Mouse (Mus musculus) T-helper 2 cell (primary cell): ENCODE measurements around the gene Igfbp6.

Source experiments
- in situ Hi-C: fragments of 300-600 bp; cut with MboI, MseI; formaldehyde crosslinking; loops from one replicate; pipeline ENCODE4 v1.15.1; 2025; ENCODE audit warnings: high pct_unique_total_duplicates

The Igfbp6 gene

DNA sequence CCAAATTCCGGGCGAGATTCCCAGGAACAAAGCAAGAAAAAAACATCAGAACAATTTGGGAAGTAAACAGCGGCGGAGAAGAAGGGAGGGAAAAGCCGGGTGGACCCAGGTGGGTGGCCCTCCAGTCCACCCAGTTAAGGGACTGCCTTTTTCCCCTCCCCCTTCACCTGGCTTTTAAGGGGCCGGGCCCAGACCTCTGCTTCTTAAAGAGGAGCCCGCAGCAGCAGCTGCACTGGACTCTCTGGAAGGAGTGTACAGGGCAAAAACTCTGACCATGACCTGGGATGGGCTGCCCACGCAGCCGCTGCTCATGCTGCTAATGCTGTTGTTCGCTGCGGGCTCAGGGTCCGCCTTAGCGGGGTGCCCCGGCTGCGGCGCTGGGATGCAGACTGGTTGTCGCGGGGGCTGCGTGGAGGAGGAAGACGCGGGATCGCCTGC, at the start of gene Igfbp6:
Igfbp6 (plus strand) TSS at position 89 of the 438 bp plus-strand sequence.
- in situ Hi-C loops, result loop anchor here (25.0 kb wide), 1 partner anchor 1382 kb away; the partner anchor contains the start of gene Slc4a8

DNA sequence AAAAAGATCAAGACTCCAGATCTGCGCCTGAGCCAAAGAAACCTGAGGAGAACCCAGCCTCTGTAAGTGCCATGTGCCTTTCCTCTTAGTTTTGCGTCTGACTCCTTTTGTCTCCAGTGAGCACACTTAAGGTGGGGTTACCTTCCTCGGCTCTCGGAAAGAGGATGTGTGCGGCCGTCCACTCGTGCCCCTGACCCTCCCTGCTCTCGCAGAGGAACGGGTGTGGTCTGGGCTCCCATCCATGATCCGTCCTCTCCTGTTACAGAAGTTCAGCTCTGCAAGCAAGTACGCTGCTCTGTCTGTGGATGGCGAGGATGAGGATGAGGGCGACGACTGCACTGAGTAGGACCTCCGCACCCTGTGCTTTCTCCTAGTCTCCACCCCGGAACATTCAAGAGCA, 49.2 kb upstream of the Igfbp6 start:
- in situ Hi-C loops, result loop anchor here (10.0 to 25.0 kb wide), 2 partner anchors 220 to 1117 kb away; no protein-coding TSS in a partner anchor

DNA sequence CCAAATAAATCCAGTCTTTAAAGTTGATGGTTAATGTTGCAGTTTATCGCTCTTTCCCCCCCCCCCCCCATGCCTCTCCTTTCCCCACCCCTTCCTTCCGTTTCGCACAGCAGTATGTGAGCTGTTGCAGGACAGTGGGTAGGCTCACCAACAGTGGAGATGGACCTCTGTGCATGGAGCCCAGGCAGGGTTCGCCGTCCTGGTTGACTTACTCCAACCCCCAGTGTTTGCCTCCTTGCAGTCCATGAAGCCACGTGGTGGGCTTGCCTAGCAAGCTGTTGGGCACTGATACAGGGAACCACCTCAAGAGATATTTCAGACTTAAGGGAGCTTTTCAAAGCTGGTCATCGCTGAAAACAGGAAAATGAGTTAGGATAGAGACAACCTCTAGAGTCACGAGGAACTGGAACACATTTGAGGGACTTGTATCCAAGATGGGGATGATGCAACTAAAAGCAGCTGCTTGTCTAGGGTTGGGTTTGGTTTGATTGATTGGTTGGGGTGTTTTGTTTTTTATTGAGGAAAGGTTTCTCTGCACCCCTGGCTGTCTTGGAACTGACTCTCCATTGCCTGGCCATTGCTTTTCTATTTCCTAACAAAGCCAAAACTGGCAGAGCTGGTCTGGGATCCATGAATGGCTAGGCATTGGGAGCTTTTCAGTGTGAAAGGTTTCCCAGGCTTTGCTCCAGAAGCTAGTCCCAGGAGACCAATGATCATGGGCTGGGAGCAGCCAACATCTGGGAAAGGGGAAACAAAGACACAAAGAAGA, 46.8 kb upstream of the Igfbp6 start:
- in situ Hi-C loops, result loop anchor here (10.0 to 25.0 kb wide), 2 partner anchors 217 to 1115 kb away; no protein-coding TSS in a partner anchor

DNA sequence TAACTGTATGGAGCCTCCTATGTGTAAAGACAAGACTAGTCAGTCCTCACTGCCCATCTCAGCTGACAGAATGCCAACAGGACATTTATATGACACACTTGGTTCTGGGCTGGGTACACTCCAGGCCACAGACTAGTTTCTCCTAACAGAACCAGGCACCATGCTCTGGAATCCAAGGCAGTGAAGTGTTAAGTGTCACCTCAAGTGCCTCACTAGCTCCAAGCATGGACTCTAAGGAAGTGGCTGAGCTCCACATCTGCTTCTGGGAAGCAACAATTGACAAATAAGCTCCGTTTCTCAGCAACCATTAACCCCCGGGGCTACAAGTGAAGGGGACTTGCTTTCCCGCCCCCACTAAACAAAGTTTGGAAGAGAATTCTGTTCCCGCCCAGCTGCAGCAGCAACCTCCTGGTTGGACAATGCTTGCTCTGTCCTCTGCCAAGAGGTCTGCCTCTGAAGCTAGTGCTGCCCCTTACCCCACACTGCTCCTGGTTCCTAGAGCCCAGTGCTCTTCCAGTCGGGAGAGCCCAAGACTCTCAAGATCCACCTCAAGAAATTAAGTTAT, 46.1 kb upstream of the Igfbp6 start:
- in situ Hi-C loops, result loop anchor here (10.0 to 25.0 kb wide), 2 partner anchors 217 to 1114 kb away; no protein-coding TSS in a partner anchor

DNA sequence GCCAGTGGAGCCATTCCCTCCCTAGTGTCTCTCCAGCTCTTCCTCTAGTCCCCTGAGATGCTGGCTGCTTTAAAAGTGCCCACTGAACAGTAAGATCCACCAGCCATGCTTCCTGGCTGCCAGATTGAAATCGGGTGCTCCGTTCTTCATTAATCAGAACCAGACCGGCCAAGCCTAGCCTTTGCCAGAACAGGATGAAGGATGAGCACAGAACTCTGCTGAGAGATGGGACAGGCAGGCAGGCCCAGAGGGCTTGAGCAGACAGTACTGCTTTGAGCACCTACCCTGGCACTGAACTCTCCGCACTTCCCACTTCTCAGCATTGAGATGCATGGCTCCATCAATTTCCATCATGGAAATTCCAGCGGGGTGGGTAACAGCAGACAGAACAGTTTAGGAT, 44.9 kb upstream of the Igfbp6 start:
- in situ Hi-C loops, result loop anchor here (10.0 to 25.0 kb wide), 2 partner anchors 216 to 1113 kb away; no protein-coding TSS in a partner anchor

DNA sequence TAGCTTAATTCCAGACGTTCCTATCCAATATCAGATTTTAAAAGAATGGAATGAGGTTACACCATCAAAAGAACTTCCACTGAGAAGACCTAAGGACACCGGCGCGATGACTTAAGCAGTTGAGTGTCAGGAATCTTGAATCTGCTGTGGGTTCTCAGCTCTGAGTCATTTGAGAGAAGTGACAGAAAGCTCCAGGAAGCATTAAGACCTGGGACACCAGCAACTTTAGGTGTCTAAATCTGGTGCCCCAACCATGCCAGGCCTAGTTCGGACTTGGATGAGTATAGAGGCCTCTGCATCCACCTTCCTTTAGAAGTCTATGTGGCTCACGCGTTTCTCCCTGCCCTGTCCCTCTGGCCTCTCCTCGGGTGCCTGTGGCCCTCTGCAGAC, 44.4 kb upstream of the Igfbp6 start:
- in situ Hi-C loops, result loop anchor here (10.0 to 25.0 kb wide), 3 partner anchors 125 to 1113 kb away; no protein-coding TSS in a partner anchor

DNA sequence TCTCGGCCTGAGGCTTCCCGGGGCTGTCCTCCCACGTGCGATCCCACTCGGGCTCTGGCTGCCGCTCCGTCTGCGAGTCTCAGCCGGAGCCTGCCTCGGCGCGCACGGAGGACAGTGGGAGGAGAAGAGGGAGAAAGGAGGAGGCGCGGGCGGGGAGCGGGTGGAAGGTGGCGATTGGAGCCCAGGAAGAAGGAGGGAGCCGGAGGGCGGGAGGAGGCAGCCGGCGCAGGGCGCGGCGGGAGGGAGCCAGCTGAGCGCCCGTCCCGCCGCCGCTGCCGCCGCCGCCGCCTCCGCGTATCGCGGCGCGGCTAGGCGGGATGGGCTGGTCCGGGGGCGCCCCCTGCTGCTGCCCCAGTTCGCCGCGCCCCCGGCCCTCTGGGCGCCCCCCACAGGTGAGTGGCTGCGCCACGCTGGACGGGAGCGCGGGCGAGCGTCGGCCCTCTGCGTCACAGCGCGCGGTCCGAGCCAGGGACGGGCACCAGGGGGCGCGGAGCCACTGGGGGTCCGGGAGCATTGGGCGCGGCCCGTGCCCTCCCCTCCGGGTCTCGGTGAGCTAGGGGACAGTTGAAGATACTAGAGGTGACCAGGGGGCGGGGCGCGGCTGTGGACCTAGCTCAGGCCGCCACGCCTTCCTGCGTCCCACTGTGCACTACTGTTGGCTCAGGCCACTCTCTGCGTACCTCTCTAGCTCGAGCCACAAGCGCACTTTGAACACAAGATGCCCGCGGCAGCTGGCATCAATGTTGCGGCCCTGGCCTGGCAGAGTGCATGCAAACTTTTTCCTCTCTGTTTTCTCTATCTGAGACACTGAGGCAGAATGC, 43.8 kb upstream of the Igfbp6 start, which contains the start of gene Tns2:
Tns2 (plus strand) TSS at position 253 of the 821 bp plus-strand sequence.
- in situ Hi-C loops, result loop anchor here (10.0 kb wide), 1 partner anchor 124 kb away; no protein-coding TSS in a partner anchor

DNA sequence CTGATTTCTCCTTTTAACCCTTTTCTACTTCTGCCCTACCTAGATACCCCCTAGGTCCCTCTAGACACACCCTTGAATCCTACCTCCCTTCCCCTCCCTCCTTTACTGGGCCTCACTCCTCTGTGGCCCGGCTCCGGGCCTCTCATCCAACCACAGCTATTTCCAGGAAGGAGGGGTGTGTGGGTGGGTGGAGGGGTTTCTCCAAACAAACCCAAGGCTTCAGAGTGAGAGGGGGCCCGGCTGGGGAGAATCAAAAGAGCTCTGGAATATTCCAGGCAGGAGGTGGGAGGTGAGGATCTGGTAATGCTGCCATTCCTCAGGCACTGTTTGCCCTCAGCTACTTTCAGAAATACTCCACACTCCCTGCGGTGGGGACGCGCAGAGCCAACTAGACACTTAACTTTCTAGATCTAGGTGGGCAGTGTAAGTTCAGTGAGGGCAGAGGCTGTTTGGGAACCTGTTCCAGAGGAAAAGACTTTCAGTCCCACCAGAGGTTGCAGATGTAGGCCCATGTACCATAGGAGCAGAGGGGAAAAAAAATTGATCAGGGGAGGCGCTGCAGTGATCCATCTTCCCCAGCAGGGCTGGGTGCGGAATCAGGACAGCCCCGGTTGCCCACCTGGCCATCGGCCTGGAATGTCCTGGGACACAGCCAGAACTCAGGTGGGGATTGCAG, 43.0 kb upstream of the Igfbp6 start:
- in situ Hi-C loops, result loop anchor here (10.0 kb wide), 1 partner anchor 124 kb away; no protein-coding TSS in a partner anchor

DNA sequence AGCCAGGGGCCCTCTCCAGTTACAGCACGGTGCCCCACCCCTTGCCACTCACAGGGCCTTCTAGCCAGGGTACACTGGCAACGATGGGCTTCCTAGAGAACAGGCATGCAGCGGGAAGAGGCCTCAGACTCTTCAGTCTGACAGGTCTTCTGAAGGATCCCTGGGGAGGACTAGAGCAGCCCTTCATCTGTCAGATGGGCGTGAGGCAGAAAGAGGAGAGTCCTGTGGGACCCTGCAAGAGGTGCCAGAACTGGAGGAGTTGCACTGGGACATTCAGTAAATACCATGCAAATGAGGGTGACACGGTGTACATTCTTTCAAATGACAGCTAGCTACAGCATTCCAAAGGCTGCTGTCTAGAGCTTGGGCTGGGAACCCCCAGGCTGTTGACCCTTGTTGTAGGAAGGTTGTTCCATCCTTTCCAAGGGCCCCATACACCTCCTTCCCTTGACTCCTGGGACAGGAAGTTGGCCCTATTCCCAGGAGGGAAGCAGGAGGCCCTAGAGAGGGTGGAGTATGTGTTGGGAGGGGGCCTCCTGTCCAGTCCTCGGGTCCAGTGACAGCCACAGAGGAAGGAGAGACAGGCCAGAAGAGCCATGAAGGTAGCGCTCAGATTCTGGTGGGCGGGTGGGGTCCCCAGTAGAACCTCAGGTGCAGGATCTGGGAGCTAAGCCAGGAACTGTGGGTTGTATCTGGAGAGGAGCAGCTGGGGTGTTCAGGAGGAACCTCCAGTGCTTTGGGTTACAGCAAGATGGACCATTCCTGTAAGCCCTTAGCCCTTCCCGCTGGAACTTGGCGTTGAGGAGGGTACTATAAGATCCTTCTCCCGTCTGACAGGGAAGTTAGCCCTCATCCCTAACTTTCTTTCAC, 42.3 kb upstream of the Igfbp6 start:
- in situ Hi-C loops, result loop anchor here (10.0 kb wide), 1 partner anchor 123 kb away; no protein-coding TSS in a partner anchor

DNA sequence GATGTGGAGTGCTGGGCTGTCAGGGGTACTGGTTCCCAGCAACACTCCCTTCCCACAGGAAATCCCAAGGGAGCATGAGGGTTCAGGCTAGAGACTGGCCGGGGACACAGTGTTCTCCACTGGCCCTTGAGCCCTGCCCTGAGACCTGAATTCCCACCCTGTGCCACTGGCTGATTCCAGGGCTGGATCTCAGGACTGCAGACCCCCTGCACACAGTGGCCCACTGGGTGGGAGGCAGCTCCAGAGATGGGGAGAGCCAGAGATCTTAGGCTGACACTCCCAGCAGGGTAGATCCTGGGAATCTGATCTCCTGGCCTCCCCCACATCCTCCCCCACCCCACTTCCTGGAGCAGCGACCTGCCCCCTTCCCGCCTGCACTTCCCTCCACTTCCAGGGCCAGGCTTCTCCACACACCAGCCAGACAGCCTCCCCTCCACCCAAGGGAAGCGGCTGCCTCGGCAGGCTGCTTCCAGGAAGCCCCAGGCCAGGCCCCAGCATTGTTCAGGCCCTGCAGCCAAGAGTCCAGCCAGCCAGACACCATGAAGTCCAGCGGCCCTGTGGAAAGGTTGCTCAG, 41.5 kb upstream of the Igfbp6 start:
- in situ Hi-C loops, result loop anchor here (10.0 kb wide), 1 partner anchor 122 kb away; no protein-coding TSS in a partner anchor

DNA sequence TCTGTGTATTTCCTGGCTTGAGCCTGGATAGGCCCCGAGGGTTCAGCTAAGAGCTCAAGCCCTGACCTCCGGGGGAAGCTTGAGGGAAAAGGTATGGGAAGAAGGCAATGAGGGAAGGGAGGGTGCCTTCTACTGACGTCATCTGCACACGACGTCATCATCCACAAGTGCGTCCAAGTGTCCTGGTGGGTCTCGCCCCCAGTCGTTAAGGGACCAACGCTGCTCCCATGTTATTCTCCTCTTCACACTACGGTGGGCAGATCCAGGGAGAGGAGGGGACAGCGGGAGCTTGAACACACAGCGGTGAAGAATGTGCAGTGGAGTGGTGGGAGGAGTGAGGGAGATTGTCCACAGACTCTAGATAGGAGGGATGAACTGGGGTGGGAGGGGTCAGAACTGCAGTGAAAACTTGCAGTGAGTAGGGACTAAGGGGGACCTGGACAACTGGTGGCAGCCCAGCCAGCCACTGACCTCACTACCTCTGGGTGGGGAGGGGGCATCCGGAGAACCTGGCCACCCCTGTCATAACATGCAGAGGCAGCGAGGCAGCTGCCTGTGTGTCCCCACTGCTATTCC, 40.7 kb upstream of the Igfbp6 start:
- in situ Hi-C loops, result loop anchor here (10.0 kb wide), 1 partner anchor 121 kb away; no protein-coding TSS in a partner anchor

DNA sequence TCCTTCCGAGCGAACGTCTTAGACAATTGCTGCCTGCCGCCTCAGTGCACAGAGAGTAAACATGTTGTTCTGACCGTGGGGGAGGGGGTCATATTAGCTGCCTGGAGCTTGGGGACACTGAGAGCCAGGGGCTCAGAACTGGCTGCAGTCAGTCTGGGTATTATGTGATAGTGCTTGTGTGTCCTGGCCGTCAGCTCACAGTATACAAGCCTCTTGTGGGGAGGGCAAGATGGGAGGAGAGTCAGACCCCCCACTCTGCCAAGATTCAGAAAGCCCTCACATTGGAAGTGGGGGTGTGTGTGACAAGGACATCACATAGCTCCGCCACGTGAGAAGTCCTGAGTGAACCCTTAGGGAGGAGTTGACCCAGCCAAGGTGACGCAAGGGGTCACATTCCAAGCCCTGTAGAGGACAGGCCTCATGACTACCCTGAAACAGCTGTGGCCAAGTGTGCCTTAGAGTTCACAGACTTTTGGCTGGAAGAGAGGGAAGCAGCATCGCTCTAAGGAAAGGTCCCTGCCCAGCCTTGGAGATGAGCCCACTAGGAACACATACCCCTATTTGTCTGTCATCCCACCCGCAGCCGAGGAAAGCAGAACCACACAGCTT, 40.1 kb upstream of the Igfbp6 start:
- in situ Hi-C loops, result loop anchor here (10.0 kb wide), 1 partner anchor 121 kb away; no protein-coding TSS in a partner anchor

DNA sequence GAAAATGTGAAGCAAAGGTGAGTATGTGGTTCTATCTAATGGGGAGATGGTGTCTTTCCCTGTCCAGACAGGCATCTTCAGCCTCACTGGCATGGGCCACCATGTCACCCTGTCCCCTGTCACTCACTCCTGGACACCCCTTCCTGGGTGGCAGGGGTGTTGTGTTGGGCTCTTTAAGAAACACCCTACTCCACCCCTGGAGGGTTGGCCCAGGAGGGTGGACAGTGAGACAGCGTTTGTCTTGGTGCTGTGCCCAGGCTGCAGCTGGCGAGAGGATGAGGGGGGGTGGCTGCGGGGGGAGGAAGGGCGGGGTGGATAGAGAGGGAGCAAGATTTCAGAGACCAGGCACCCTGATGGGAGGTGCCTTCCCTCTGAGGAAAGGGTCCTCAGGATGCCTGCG, 38.8 kb upstream of the Igfbp6 start:
- in situ Hi-C loops, result loop anchor here (5.0 to 10.0 kb wide), 2 partner anchors 42 to 119 kb away; no protein-coding TSS in a partner anchor

DNA sequence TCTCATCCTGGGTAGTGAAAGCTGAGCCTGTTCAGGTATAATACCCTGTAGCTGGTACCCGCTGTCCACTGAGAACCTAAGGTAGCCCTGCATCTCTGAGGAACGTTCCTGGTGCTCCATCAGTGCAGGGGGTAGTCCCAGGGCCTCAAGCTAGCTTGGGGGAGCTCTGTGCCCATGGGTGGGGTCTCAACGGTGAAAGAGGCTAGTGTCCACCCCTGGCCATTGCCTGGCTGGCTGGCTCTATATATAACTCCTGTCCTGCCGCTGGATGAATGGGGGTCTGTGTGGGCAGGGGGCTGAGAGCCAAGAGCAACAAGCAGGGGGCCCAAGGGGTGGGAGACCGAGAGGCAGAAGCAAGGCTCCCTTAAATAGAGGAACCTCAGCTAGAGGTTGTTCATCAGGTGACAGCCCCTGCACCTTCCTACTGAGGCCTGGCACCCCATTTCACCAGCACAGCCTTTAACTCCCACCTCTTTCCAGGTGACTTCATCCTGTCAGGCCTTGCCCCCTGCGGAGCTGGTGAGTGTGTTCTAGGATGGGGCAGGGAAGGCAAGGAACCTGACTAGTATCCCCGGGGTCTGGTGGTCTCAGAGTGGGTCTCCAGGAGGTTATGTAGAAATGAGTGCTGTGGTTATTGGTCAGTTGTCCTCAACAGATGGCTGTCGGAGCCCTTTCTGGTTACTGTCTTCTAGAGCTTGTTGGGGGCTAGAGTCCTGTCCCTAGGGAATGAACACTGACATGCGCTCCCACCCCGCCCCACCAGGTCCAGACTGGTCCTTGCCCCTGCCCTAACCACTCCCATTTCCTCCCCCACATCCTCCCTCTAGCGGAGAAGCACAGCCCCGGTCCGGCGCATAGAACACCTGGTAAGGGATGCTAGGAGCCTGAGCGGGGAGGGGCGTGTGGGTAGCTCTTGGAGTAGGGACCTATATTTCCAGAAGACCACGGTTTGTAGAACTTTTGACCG, 38.1 kb upstream of the Igfbp6 start:
- in situ Hi-C loops, result loop anchor here (5.0 to 10.0 kb wide), 2 partner anchors 41 to 119 kb away; no protein-coding TSS in a partner anchor

DNA sequence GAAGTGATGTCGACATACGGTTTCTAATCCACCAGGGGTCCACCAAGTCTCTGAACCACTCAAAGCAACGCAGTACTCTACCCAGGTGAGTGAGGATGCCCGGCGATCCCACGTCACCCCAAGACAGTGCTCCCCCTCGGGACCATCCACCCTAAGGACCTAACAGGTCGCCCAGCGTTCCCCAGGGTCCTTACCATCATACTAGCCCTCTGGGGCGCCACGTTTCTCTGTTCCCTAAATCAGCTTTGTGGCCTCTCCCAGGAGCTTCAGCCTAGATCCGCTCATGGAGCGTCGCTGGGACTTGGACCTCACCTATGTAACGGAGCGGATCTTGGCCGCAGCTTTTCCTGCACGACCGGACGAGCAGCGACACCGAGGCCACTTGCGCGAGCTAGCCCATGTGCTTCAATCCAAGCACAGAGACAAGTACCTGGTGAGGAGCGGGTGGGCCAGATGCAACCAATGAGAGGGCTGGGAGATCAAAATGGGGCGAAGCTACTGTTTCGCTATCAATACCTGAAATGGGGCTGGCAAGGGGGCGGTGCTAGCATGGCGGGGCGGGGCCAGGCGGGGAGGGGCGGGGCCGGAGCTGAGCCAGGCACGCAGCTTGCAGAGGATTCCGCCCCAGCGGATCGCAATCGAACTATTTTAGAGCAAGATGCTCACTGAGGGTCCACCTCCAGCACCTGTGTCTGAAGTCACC, 37.3 kb upstream of the Igfbp6 start:
- in situ Hi-C loops, result loop anchor here (5.0 to 10.0 kb wide), 2 partner anchors 40 to 118 kb away; no protein-coding TSS in a partner anchor
